Mouse (Mus musculus): ENCODE measurements around the gene Gm10318. TPM values are rescaled to one million over a fixed set of nuclear protein-coding genes. Genes with fewer than 3 reads are reported as not detected.

Gm10318 gene
- not detected in 2 replicates for total RNA-seq (2014; rRNA removed)
- not detected in 2 replicates for polyA plus RNA-seq (2015; fragmentation: Nextera tagmentation; extraction: Ambion mirVana)

DNA sequence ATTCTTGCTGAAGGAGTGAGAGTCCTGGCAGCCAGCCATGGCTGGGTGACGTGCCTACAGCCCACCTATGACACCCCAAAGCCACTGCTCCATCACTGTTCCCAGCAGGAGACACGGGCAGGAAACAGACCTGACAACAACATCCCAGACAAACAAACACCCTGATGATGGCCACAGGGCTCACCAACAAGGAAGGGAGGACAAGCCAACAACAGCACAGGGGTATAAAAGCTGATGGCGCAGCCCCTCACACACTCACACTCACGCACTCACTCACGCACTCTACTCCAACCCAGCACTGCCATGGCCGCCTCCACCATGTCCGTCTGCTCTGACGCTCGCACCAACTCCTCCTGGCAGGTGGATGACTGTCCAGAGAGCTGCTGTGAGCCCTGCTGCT lies at the start of gene Gm10318:
Gm10318 (plus strand) TSS at position 301 of the 400 bp plus-strand sequence.
- Histone ChIP-seq H3K4me1 (ENCODE audit: insufficient read depth, low read length) (no peaks in the 10 kb centered on the region), H3K27me3 (ENCODE audit: insufficient read depth, low read length) (no peaks in the 10 kb centered on the region), H3K9me3 (ENCODE audit: low read length) (no peaks in the 10 kb centered on the region), H3K4me2 (ENCODE audit: low read depth, low read length) (no peak within 1 kb of the TSS), H3K9ac (replicated peaks; ENCODE audit: low read length) (no peak within 1 kb of the TSS), H3K36me3 (ENCODE audit: insufficient read depth, low read length) (no peaks in the 10 kb centered on the region), H3K4me3 (ENCODE audit: low read length) (no peak within 1 kb of the TSS), H3K27ac (no peak within 1 kb of the TSS)
- ATAC-seq (no peak), DNase-seq (ENCODE audit: low spot score) (no peak)
- 66% methylated on average over 9 of the region's 9 CpGs for WGBS
- no peak for TF ChIP-seq CTCF (IDR thresholded peaks at IDR 0.05; ENCODE audit: low read depth)

DNA sequence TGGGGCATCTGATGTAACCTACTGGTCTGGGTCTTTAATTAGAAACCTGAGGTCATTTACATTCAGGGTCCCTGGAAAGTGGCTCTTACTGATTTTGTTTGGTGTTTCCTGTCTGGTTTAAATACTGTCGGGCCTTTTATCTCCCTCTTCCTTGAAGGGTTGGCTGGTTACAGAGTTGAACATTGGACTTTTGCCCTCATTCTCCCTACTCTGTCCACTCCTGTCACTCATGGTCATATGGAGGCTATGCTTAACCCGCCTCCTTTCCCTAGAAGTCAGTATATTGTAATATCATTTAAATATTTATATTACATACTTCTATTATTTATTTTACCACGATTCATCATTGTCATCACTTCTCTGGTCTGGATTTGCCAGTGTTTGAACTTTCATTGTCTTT lies 48.6 kb upstream of the Gm10318 start:
- H3K4me1 ChIP-seq (ENCODE audit: insufficient read depth, low read length), result no peaks in the 10 kb centered on the region
- DNase-seq (ENCODE audit: low spot score) (no peak), ATAC-seq (no peak)
- H3K9me3 ChIP-seq (ENCODE audit: low read length), result no peaks in the 10 kb centered on the region
- no peak overlapping the region for H3K27ac ChIP-seq
- H3K4me3 ChIP-seq (ENCODE audit: low read length), result no peak overlapping the region
- 80% methylated on average over 3 of the region's 3 CpGs for WGBS
- H3K36me3 ChIP-seq (ENCODE audit: insufficient read depth, low read length), result no peaks in the 10 kb centered on the region
- TF ChIP-seq CTCF (IDR thresholded peaks at IDR 0.05; ENCODE audit: low read depth), result no peak
- H3K27me3 ChIP-seq (ENCODE audit: insufficient read depth, low read length), result no peaks in the 10 kb centered on the region
- no peak overlapping the region for H3K9ac ChIP-seq (replicated peaks; ENCODE audit: low read length)
- no peak overlapping the region for H3K4me2 ChIP-seq (ENCODE audit: low read depth, low read length)

- 69% methylated on average over 5 of the region's 5 CpGs for WGBS
- TF ChIP-seq CTCF (IDR thresholded peaks at IDR 0.05; ENCODE audit: low read depth), result no peak
- no peak for DNase-seq (ENCODE audit: low spot score)
Measured at GRCm38 (mm10) chr10:77811743-77812142, 40.9 kb upstream of the Gm10318 start, which contains the start of gene Gm9507. Gene Gm9507 (minus strand): TSS chr10:77811843.

GRCm38 (mm10) chr10:77814382-77814781 lies 38.3 kb upstream of the Gm10318 start, which contains the start of gene Gm2696:
Gene Gm2696 (plus strand): TSS chr10:77814682.
- Histone ChIP-seq H3K36me3 (ENCODE audit: insufficient read depth, low read length) (no peaks in the 10 kb centered on the region), H3K27me3 (ENCODE audit: insufficient read depth, low read length) (no peaks in the 10 kb centered on the region), H3K27ac (no peak within 1 kb of the TSS), H3K9me3 (ENCODE audit: low read length) (no peaks in the 10 kb centered on the region), H3K4me2 (ENCODE audit: low read depth, low read length) (no peak within 1 kb of the TSS), H3K4me3 (ENCODE audit: low read length) (no peak within 1 kb of the TSS), H3K9ac (replicated peaks; ENCODE audit: low read length) (no peak within 1 kb of the TSS), H3K4me1 (ENCODE audit: insufficient read depth, low read length) (no peaks in the 10 kb centered on the region)
- ATAC-seq (no peak), DNase-seq (ENCODE audit: low spot score) (no peak)
- 44% methylated on average over 4 of the region's 4 CpGs for WGBS
- no peak for TF ChIP-seq CTCF (IDR thresholded peaks at IDR 0.05; ENCODE audit: low read depth)

More at GRCm38 (mm10) chr10:77811743-77812142, 40.9 kb upstream of the Gm10318 start, which contains the start of gene Gm9507:
- H3K4me1 ChIP-seq (ENCODE audit: insufficient read depth, low read length), result no peaks in the 10 kb centered on the region
- H3K4me3 ChIP-seq (ENCODE audit: low read length), result no peak within 1 kb of the TSS
- no peaks in the 10 kb centered on the region for H3K9me3 ChIP-seq (ENCODE audit: low read length)
- no peak for ATAC-seq
- no peak within 1 kb of the TSS for H3K4me2 ChIP-seq (ENCODE audit: low read depth, low read length)
- no peaks in the 10 kb centered on the region for H3K27me3 ChIP-seq (ENCODE audit: insufficient read depth, low read length)
- no peaks in the 10 kb centered on the region for H3K36me3 ChIP-seq (ENCODE audit: insufficient read depth, low read length)
- H3K27ac ChIP-seq, result no peak within 1 kb of the TSS
- H3K9ac ChIP-seq (replicated peaks; ENCODE audit: low read length), result no peak within 1 kb of the TSS

DNA sequence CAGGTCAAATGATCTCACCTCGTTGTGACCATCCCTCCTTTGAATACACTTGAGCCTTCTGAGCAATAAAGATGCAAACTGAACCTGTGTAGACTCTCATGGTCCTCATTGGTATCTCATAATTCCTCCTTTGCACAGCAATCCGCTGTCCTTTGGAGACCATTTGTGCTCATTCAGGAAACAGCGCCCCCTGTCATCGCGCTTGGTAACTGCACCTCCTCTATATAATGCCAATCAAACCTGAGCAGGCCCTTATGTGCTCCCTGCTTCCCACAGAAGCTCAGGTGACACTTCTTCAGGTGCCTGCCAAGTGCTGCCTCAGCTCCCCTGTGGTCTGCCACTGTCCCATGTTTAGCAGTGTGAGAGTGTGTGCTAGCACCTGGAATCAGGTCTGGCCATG lies 37.1 kb upstream of the Gm10318 start:
- Histone ChIP-seq H3K27ac (no peak overlapping the region), H3K9ac (replicated peaks; ENCODE audit: low read length) (no peak overlapping the region), H3K4me2 (ENCODE audit: low read depth, low read length) (no peak overlapping the region), H3K9me3 (ENCODE audit: low read length) (no peaks in the 10 kb centered on the region), H3K4me3 (ENCODE audit: low read length) (no peak overlapping the region), H3K4me1 (ENCODE audit: insufficient read depth, low read length) (no peaks in the 10 kb centered on the region), H3K27me3 (ENCODE audit: insufficient read depth, low read length) (no peaks in the 10 kb centered on the region), H3K36me3 (ENCODE audit: insufficient read depth, low read length) (no peaks in the 10 kb centered on the region)
- 30% methylated on average over 5 of the region's 5 CpGs for WGBS
- TF ChIP-seq CTCF (IDR thresholded peaks at IDR 0.05; ENCODE audit: low read depth), result peak; percentile 72
- DNase-seq (ENCODE audit: low spot score), result peak; percentile 51
- peak; percentile 48; the same call in 1 of the 2 replicates for ATAC-seq

- DNase-seq (ENCODE audit: low spot score) (no peak), ATAC-seq (peak; percentile 52)
- TF ChIP-seq CTCF (IDR thresholded peaks at IDR 0.05; ENCODE audit: low read depth), result no peak
- no peaks in the 10 kb centered on the region for H3K4me1 ChIP-seq (ENCODE audit: insufficient read depth, low read length)
- H3K4me3 ChIP-seq (ENCODE audit: low read length), result no peak overlapping the region
- no peak overlapping the region for H3K27ac ChIP-seq
- no peaks in the 10 kb centered on the region for H3K27me3 ChIP-seq (ENCODE audit: insufficient read depth, low read length)
- H3K9me3 ChIP-seq (ENCODE audit: low read length), result no peaks in the 10 kb centered on the region
- H3K9ac ChIP-seq (replicated peaks; ENCODE audit: low read length), result no peak overlapping the region
- no peaks in the 10 kb centered on the region for H3K36me3 ChIP-seq (ENCODE audit: insufficient read depth, low read length)
- H3K4me2 ChIP-seq (ENCODE audit: low read depth, low read length), result no peak overlapping the region
- 96% methylated on average over 4 of the region's 4 CpGs for WGBS
Measured at GRCm38 (mm10) chr10:77818523-77818922, 34.1 kb upstream of the Gm10318 start.

- Histone ChIP-seq H3K36me3 (ENCODE audit: insufficient read depth, low read length) (no peaks in the 10 kb centered on the region), H3K9me3 (ENCODE audit: low read length) (no peaks in the 10 kb centered on the region), H3K27ac (no peak overlapping the region), H3K27me3 (ENCODE audit: insufficient read depth, low read length) (no peaks in the 10 kb centered on the region), H3K9ac (replicated peaks; ENCODE audit: low read length) (no peak overlapping the region), H3K4me1 (ENCODE audit: insufficient read depth, low read length) (no peaks in the 10 kb centered on the region), H3K4me2 (ENCODE audit: low read depth, low read length) (no peak overlapping the region), H3K4me3 (ENCODE audit: low read length) (no peak overlapping the region)
- DNase-seq (ENCODE audit: low spot score), result no peak
- ATAC-seq, result no peak
- WGBS, result 47% methylated on average over 4 of the region's 4 CpGs
- no peak for TF ChIP-seq CTCF (IDR thresholded peaks at IDR 0.05; ENCODE audit: low read depth)
Measured at GRCm38 (mm10) chr10:77819203-77819602, 33.5 kb upstream of the Gm10318 start.

Measured in hindbrain, postnatal 0 days (tissue).